Mouse (Mus musculus) heart, postnatal 14 days (tissue): Measurements from ENCODE around the gene Fam189b. TPM values are rescaled to one million over a fixed set of nuclear protein-coding genes. Genes with fewer than 3 reads are reported as not detected.
"Not testable (repeated sequence)": the region's sequence is repeated elsewhere in the genome, so short reads cannot be mapped to it uniquely, and the experiment has no call there.

Source experiments
- DNase-seq, 2 experiments: peaks; one replicate each; pipeline ENCODE4 v3.0.0; 2021 to 2022
- intact Hi-C: fragments of 180-260 bp; cut with DNase I; formaldehyde crosslinking; loops from one replicate; pipeline ENCODE4 v1.15.1; 2025
- total RNA-seq, 2 experiments: library from RNA; stranded (reverse); gene quantifications; 2 replicates each; pipeline ENCODE4 v1.2.3; 2021

The Fam189b gene
- total RNA-seq, 2 experiments from 2014 or later: 7.1 to 7.6 TPM

GRCm38 (mm10) chr3:89195979-89196877 is 13.3 kb downstream of the Fam189b start:
- peak; percentile 88 to 90 for DNase-seq
- intact Hi-C loops: loop anchor here (2.0 kb wide), 1 partner anchor 21 kb away; no protein-coding TSS in a partner anchor

- intact Hi-C loops: no loop called here
These were observed 16.9 kb downstream of the Fam189b start for GRCm38 (mm10) chr3:89199839-89200238.

GRCm38 (mm10) chr3:89202253-89203141 is 19.6 kb downstream of the Fam189b start, which contains the start of gene Gba:
TSS of gene Gba (plus strand) at chr3:89202928.
- peak; percentile 82 to 88 for DNase-seq
- intact Hi-C loops: no loop called here

More at GRCm38 (mm10) chr3:89199839-89200238, 16.9 kb downstream of the Fam189b start:
- DNase-seq: no peak

- DNase-seq: no peak
- intact Hi-C loops: no loop called here
These were observed 20.2 kb downstream of the Fam189b start for GRCm38 (mm10) chr3:89203142-89203514.

- no peak for DNase-seq
- intact Hi-C loops: no loop called here
These were observed 23.1 kb downstream of the Fam189b start for GRCm38 (mm10) chr3:89206079-89206478.

GRCm38 (mm10) chr3:89206695-89207094 is 23.8 kb downstream of the Fam189b start:
- DNase-seq: no peak
- intact Hi-C loops: no loop called here

- intact Hi-C loops: no loop called here
These were observed 25.2 kb downstream of the Fam189b start for GRCm38 (mm10) chr3:89208075-89208657.

GRCm38 (mm10) chr3:89208736-89209135 is 25.8 kb downstream of the Fam189b start:
- intact Hi-C loops: no loop called here
- DNase-seq: no peak

More at GRCm38 (mm10) chr3:89208075-89208657, 25.2 kb downstream of the Fam189b start:
- DNase-seq: no peak

GRCm38 (mm10) chr3:89209731-89210130 is 26.8 kb downstream of the Fam189b start:
- intact Hi-C loops: no loop called here
- no peak for DNase-seq

- intact Hi-C loops: no loop called here
- no peak for DNase-seq
These were observed 27.2 kb downstream of the Fam189b start for GRCm38 (mm10) chr3:89210162-89210561.

- DNase-seq: no peak
- intact Hi-C loops: no loop called here
These were observed 27.8 kb downstream of the Fam189b start for GRCm38 (mm10) chr3:89210731-89211130.

GRCm38 (mm10) chr3:89213803-89214530 is 31.0 kb downstream of the Fam189b start:
- intact Hi-C loops: loop anchor here (2.0 kb wide), 2 partner anchors 49 to 123 kb away; partner anchors contain the start of gene Clk2
- DNase-seq: peak; percentile 94 to 96

GRCm38 (mm10) chr3:89214681-89215411 is 31.9 kb downstream of the Fam189b start, which contains the start of gene Thbs3:
TSS of gene Thbs3 (plus strand) at chr3:89215180.
- DNase-seq: peak; percentile 42 to 56
- intact Hi-C loops: loop anchor here (2.0 kb wide), 2 partner anchors 50 to 124 kb away; partner anchors contain the start of gene Clk2

- intact Hi-C loops: loop anchor here (2.0 kb wide), 4 partner anchors 19 to 125 kb away; partner anchors contain the start of gene Clk2
- DNase-seq: peak; percentile 82 to 87
These were observed 32.9 kb downstream of the Fam189b start for GRCm38 (mm10) chr3:89215853-89216252.

GRCm38 (mm10) chr3:89216407-89216806 is 33.5 kb downstream of the Fam189b start:
- intact Hi-C loops: loop anchor here (2.0 kb wide), 2 partner anchors 20 to 100 kb away; no protein-coding TSS in a partner anchor
- DNase-seq: not testable (repeated sequence)

- intact Hi-C loops: no loop called here
- DNase-seq: no peak
These were observed 35.3 kb downstream of the Fam189b start for GRCm38 (mm10) chr3:89218271-89218670.

GRCm38 (mm10) chr3:89219546-89219945 is 36.6 kb downstream of the Fam189b start:
- DNase-seq: no peak
- intact Hi-C loops: no loop called here

GRCm38 (mm10) chr3:89221167-89221566 is 38.2 kb downstream of the Fam189b start:
- intact Hi-C loops: no loop called here
- no peak for DNase-seq

- intact Hi-C loops: no loop called here
- DNase-seq: no peak
These were observed 41.9 kb downstream of the Fam189b start for GRCm38 (mm10) chr3:89224796-89225195.
